Mouse (Mus musculus): ENCODE measurements around the gene Rpl3l. TPM values are rescaled to one million over a fixed set of nuclear protein-coding genes. Genes with fewer than 3 reads are reported as not detected.
A peak's percentile ranks its signal among the peaks of the same experiment; 100 is the strongest.

Gene Rpl3l
- polyA plus RNA-seq, 1 experiment, result 4.8 TPM

GRCm38 (mm10) chr17:24745526-24746497, 18.2 kb downstream of the Rpl3l start:
- H3K4me3 ChIP-seq (ENCODE audit: insufficient read depth, low read depth, low read length), result no peak overlapping the region
- H3K27ac ChIP-seq (replicated peaks; ENCODE audit: low read depth, low read length), result no peak overlapping the region
- H3K4me1 ChIP-seq (ENCODE audit: control insufficient read depth, insufficient read depth, insufficient read length, low read length), result peaks cover 4% of the 10 kb centered on the region

- Histone ChIP-seq H3K4me3 (ENCODE audit: insufficient read depth, low read depth, low read length) (no peak overlapping the region), H3K4me1 (ENCODE audit: control insufficient read depth, insufficient read depth, insufficient read length, low read length) (peaks cover 4% of the 10 kb centered on the region), H3K27ac (replicated peaks; ENCODE audit: low read depth, low read length) (no peak overlapping the region)
Observed at GRCm38 (mm10) chr17:24746986-24747385, 19.4 kb downstream of the Rpl3l start.

- Histone ChIP-seq H3K27ac (replicated peaks; ENCODE audit: low read depth, low read length) (no peak overlapping the region), H3K4me1 (ENCODE audit: control insufficient read depth, insufficient read depth, insufficient read length, low read length) (peaks cover 2% of the 10 kb centered on the region; the same call in 1 of the 2 replicates), H3K4me3 (ENCODE audit: insufficient read depth, low read depth, low read length) (no peak overlapping the region)
Observed at GRCm38 (mm10) chr17:24751528-24751927, 23.9 kb downstream of the Rpl3l start.

GRCm38 (mm10) chr17:24752415-24753394, 25.1 kb downstream of the Rpl3l start, which contains the start of gene Hs3st6:
Hs3st6 (plus strand) TSS chr17:24752988.
- H3K4me1 ChIP-seq (ENCODE audit: control insufficient read depth, insufficient read depth, insufficient read length, low read length), result peaks cover 2% of the 10 kb centered on the region; the same call in 1 of the 2 replicates
- no peak within 1 kb of the TSS for H3K27ac ChIP-seq (replicated peaks; ENCODE audit: low read depth, low read length)
- peak within 1 kb of the TSS; percentile 63 for H3K4me3 ChIP-seq (ENCODE audit: insufficient read depth, low read depth, low read length)

- no peaks in the 10 kb centered on the region for H3K4me1 ChIP-seq (ENCODE audit: control insufficient read depth, insufficient read depth, insufficient read length, low read length)
- no peak overlapping the region for H3K4me3 ChIP-seq (ENCODE audit: insufficient read depth, low read depth, low read length)
- no peak overlapping the region for H3K27ac ChIP-seq (replicated peaks; ENCODE audit: low read depth, low read length)
Observed at GRCm38 (mm10) chr17:24757394-24757793, 29.8 kb downstream of the Rpl3l start.

GRCm38 (mm10) chr17:24761121-24761520, 33.5 kb downstream of the Rpl3l start:
- Histone ChIP-seq H3K4me3 (ENCODE audit: insufficient read depth, low read depth, low read length) (no peak overlapping the region), H3K27ac (replicated peaks; ENCODE audit: low read depth, low read length) (no peak overlapping the region), H3K4me1 (ENCODE audit: control insufficient read depth, insufficient read depth, insufficient read length, low read length) (no peaks in the 10 kb centered on the region)

GRCm38 (mm10) chr17:24765016-24765905, 37.6 kb downstream of the Rpl3l start:
- no peak overlapping the region for H3K27ac ChIP-seq (replicated peaks; ENCODE audit: low read depth, low read length)
- no peaks in the 10 kb centered on the region for H3K4me1 ChIP-seq (ENCODE audit: control insufficient read depth, insufficient read depth, insufficient read length, low read length)
- no peak overlapping the region for H3K4me3 ChIP-seq (ENCODE audit: insufficient read depth, low read depth, low read length)

GRCm38 (mm10) chr17:24766266-24766875, 38.8 kb downstream of the Rpl3l start:
- no peaks in the 10 kb centered on the region for H3K4me1 ChIP-seq (ENCODE audit: control insufficient read depth, insufficient read depth, insufficient read length, low read length)
- H3K27ac ChIP-seq (replicated peaks; ENCODE audit: low read depth, low read length), result no peak overlapping the region
- H3K4me3 ChIP-seq (ENCODE audit: insufficient read depth, low read depth, low read length), result no peak overlapping the region

- Histone ChIP-seq H3K4me1 (ENCODE audit: control insufficient read depth, insufficient read depth, insufficient read length, low read length) (no peaks in the 10 kb centered on the region), H3K4me3 (ENCODE audit: insufficient read depth, low read depth, low read length) (no peak overlapping the region), H3K27ac (replicated peaks; ENCODE audit: low read depth, low read length) (no peak overlapping the region)
Observed at GRCm38 (mm10) chr17:24769146-24769545, 41.5 kb downstream of the Rpl3l start.

- no peaks in the 10 kb centered on the region for H3K4me1 ChIP-seq (ENCODE audit: control insufficient read depth, insufficient read depth, insufficient read length, low read length)
- no peak overlapping the region for H3K27ac ChIP-seq (replicated peaks; ENCODE audit: low read depth, low read length)
- no peak overlapping the region for H3K4me3 ChIP-seq (ENCODE audit: insufficient read depth, low read depth, low read length)
Observed at GRCm38 (mm10) chr17:24773241-24773640, 45.6 kb downstream of the Rpl3l start.

- no peaks in the 10 kb centered on the region for H3K4me1 ChIP-seq (ENCODE audit: control insufficient read depth, insufficient read depth, insufficient read length, low read length)
- H3K27ac ChIP-seq (replicated peaks; ENCODE audit: low read depth, low read length), result no peak overlapping the region
- H3K4me3 ChIP-seq (ENCODE audit: insufficient read depth, low read depth, low read length), result no peak overlapping the region
Observed at GRCm38 (mm10) chr17:24775173-24775572, 47.6 kb downstream of the Rpl3l start.

GRCm38 (mm10) chr17:24777073-24777472, 49.5 kb downstream of the Rpl3l start:
- Histone ChIP-seq H3K4me3 (ENCODE audit: insufficient read depth, low read depth, low read length) (no peak overlapping the region), H3K27ac (replicated peaks; ENCODE audit: low read depth, low read length) (no peak overlapping the region), H3K4me1 (ENCODE audit: control insufficient read depth, insufficient read depth, insufficient read length, low read length) (no peaks in the 10 kb centered on the region)

GRCm38 (mm10) chr17:24780821-24781220, 53.2 kb downstream of the Rpl3l start:
- Histone ChIP-seq H3K4me1 (ENCODE audit: control insufficient read depth, insufficient read depth, insufficient read length, low read length) (no peaks in the 10 kb centered on the region), H3K4me3 (ENCODE audit: insufficient read depth, low read depth, low read length) (no peak overlapping the region), H3K27ac (replicated peaks; ENCODE audit: low read depth, low read length) (no peak overlapping the region)

All from brown adipose tissue, adult 24 weeks (tissue).